Mouse (Mus musculus) thymus, postnatal 36 days (tissue): ENCODE data around the gene Palld.

Experiments used
- DNase-seq, 2 experiments: peaks; one replicate each; pipeline ENCODE4 v3.0.0; 2022; ENCODE audit warnings: mixed read lengths in 2 of 2

Palld gene

DNA sequence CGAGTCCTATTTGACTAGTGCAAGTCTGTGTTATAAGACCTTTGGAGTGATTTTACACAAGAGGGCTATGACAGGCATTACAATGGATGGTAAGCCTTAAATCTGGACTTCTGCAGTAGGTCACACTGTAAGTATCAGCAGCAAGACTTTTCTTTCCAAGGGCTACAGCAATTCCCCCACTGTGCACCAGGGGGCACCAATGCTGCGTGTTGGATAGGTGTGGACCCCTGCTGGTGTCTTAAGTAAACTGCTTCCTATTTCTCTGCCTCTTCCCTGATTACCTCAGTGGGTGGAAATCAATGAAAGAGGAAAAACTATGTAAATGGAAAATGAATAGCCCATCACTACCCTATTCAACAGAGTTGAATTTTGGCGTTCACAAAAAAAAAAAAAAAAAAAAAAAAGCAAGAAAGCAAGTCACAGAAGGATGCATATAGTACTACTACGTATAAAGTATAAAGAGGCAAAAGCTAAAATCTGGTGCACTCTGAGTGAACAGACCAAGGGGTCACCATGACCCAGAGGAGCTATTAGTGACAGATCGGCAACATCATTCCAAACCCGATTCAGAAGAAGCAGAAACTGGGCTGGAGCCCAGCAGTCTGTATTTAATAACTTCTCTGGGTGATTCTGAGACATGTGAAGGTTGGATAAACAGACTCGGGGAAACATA is 362.5 kb downstream of the Palld start:
- DNase-seq = peak; percentile 73 to 80

- no peak for DNase-seq
Measured at GRCm38 (mm10) chr8:61537471-61537870, 365.0 kb downstream of the Palld start.

DNA sequence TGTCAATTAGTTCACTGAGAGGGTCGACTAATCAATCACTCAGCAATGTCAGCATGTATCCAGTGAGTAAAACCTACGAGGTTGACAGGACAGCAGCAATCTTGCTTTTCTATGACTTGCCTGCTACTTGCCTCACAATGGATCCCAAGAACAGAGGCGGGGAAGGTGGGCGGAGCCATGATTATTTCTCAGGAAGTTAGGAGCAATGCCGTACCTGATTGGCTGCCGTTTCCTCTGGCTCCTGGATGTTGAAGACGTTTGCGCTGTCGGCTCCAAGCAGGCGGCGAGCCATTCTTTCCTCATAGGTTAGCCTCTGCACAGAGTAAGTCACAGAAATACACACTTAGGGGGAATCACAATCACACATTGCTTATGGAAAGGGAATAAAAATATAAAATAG is 367.0 kb downstream of the Palld start:
- no peak for DNase-seq

DNA sequence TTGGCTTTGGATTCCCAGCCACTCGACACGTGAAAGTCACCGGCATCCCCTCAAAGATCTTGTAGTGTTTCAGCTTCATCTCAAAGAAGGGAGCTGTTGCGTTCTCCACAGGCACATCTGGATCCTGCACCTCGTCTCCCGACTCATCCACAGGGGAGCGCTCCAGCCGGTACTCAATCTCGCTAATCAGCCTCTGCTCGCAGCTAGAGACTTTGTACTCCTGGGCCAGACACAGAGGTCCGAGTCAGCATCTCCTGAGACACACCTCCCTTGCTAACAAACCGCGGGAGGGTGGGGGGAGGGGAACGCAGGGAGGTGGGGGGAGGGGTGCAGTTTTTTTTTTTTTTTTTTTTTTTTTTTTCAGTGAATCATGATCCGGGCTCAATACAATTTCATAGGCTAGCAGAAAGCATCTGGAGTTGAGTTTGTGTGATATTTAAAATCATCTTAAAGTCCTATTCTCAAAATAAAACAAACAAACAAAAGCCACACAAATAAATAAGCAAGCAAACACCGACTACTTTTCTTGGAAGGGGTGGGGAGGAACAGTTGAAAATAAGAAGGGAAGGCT is 369.0 kb downstream of the Palld start:
- no peak for DNase-seq

DNA sequence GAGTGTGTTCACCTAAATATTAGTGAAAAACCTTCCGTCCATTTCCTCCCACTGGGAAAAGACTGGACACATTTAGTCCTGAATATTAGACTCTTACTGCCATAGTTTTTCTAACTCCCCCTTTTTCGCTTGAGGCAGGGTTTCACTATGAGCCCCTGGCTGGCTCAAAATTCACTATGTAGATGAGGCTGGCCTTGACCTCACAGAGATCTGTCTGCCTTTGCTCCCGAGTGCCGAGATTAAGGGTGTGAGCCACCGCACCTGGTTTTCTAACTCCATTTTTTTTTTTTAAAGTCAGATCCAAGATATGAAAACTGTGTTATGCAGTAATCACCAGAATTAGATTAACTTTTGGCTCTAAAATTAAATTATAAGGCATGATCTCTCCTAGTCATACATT is 369.7 kb downstream of the Palld start:
- DNase-seq = no peak

- no peak for DNase-seq
Measured at GRCm38 (mm10) chr8:61531944-61532795, 370.3 kb downstream of the Palld start.

DNA sequence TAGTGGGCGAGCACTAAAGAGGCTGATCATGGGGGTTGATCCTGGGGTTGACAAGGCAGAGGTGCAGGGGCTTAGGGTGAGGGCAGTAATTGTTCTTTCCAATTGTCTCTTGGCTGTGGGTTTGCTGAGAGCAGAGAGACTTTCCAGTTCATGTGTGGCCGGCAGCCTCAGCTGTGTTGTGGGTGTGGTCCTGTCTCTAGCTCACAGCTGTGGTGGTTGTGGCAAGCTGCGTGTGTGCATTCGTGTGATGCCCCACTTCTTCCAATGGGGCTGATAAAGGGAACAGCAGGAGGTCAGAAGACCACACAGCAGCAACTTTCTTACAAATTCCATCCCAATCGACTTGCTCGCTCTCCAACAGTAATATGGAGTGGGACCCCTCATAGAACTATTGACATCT is 373.8 kb downstream of the Palld start:
- DNase-seq = no peak

GRCm38 (mm10) chr8:61528197-61528596 is 374.3 kb downstream of the Palld start:
- DNase-seq = no peak

GRCm38 (mm10) chr8:61527037-61527436 is 375.5 kb downstream of the Palld start:
- DNase-seq = no peak

GRCm38 (mm10) chr8:61522132-61522531 is 380.4 kb downstream of the Palld start:
- DNase-seq = no peak

- DNase-seq = no peak
Measured at GRCm38 (mm10) chr8:61517502-61518185, 384.8 kb downstream of the Palld start.

DNA sequence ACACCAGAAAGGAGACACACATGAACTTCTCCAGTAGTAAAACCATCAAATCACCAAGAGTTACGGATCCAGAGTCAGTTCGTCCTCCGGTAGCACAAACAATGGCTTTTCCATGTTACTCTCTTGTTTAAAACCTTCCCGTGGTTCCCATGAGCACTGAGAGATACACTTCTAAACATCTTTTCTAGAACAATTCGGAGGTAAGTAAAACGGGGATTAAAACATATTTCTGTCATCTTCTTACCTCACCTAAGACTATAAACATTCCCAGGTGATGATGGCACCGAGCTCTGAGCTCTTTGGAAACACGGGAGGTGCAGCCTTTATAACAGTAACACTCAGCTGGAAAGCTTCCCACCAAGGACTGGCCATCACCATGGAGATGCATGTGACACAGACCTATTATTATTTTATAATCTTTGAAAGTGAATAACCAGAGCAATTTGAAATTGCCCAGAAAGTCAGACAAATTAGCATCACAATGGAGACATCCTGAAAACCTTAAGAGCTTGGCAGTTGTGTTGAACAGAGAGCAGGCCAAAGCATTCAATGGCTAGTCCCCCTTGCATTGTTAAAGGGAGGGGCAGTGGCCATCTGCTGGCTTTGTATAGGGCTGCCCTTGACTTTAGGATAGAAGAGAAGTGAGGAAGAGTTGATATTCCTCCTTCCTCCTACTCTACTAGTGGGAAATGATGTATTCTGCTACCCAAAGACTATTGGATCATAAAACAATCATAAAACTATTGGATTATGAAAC is 385.6 kb downstream of the Palld start:
- DNase-seq = no peak

- peak; percentile 58 to 69 for DNase-seq
Measured at GRCm38 (mm10) chr8:61515931-61516744, 386.4 kb downstream of the Palld start.

DNA sequence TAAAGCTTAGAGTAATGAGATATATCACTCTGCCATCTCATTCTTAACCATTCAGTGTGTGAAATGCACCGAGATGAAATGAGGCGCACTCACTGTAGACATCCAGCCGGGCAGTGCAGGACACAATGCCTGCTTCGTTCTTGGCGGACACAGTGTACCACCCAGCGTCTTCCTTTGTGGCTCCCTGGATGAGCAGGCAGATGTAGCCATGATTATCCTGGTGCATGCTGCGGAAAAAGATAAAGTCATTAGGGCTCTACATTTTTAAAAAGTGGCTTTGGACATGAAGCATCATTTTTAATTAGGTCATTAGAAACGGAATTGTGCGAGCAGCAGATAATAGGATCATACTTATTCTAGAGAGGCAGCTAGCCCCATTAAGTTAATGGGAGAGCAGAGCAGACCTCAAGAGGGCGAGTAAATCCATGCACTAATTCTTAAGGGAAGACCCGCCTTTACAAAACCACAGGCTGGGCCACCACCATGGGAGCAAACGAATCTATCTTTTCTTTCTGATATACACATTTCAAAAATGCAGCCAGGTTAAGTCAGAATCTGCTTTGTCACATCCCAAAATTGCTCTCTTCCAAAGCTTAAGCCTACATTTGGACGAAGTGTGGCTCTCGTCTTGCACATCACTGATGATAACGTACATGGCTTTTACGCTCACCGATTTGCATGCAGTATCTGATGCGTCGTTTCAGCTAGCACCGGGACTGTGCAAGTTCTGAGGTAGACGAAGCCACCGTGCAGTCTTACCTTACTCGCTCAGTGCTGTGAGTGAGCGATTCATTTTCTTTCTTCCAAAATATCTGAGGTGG is 387.2 kb downstream of the Palld start:
- DNase-seq = no peak

DNA sequence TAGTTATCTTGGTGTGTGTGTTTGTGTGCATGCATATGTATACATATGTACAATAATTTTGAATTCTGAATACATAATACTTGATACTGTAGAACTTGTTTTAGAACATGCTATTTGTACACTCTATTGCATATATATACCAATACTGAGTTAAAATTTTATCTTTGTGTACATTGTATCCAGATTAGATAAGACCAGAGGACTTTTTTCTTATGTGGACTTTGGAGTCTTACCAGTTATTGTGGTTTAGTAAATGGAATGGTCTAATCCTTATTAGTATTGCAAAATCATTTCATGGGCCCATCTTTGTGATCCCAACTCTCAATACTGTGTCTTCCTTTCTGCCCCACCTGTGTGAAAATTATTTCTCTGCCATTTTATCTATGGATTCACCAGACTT is 400.2 kb downstream of the Palld start:
- no peak for DNase-seq

- no peak for DNase-seq
Measured at GRCm38 (mm10) chr8:61500914-61501313, 401.6 kb downstream of the Palld start.

DNA sequence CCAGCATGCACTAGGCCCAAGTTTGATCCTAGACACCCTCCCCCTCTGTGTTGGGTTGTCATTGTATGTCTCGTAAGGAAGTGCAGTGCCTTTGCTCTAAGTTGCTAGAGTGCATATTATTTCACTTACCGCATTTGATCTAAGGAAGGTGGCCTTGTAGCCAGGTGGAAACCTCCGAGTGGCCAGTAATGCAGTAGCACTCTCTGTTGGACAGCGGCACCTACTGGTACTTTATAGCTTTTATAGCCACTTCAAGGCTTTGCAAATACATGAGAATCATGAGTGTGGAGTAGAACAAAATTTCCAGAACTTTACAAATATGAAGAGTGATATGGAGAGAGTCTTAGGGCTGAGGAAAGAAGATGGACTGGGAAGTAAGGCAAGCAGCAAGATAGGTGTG is 403.5 kb downstream of the Palld start:
- DNase-seq = no peak

DNA sequence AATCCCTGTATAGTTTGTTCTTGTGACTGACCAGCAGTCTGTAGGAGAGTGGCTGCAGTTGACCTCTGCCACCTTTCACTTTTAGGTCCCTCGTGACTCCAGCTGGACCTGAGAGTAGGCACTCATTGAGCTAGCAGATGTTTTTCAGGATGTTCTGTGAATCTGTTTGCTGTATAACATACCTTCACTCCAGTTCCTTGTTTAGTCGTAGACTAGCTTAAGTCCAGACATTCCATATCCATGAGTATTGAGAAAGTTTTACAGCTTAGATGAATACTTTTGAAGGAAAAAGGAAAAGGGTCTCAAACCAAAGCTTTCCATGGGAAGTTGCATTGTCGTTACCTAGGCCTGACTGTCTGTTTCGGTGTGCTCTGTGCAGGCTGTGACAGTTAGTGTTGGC is 405.4 kb downstream of the Palld start:
- DNase-seq = no peak

DNA sequence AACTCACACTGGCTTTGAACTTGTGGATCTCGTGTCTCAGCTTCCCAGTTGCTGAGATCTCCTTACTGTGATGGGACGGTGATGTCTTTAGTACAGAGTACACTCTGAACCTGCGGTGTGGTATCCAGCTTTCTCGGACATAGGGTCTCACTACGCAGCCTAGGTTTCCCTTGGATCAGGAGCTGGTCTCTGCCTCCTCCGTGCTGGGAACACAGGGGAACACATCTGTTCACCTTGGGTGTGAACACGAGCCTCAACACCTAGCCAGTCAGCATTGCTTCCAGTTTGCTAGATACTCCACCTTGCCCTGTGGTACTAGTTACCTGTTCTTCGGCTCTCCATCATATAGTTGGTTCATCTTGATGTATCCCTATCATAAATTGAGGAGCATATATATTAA is 413.9 kb downstream of the Palld start:
- no peak for DNase-seq

GRCm38 (mm10) chr8:61487597-61488156 is 414.8 kb downstream of the Palld start, which contains the start of gene Cbr4:
Gene Cbr4, plus strand, starts transcription at chr8:61487734.
- peak; percentile 76 to 78 for DNase-seq
